Mouse (Mus musculus): Measurements from ENCODE around the gene Gm17949.

DNA sequence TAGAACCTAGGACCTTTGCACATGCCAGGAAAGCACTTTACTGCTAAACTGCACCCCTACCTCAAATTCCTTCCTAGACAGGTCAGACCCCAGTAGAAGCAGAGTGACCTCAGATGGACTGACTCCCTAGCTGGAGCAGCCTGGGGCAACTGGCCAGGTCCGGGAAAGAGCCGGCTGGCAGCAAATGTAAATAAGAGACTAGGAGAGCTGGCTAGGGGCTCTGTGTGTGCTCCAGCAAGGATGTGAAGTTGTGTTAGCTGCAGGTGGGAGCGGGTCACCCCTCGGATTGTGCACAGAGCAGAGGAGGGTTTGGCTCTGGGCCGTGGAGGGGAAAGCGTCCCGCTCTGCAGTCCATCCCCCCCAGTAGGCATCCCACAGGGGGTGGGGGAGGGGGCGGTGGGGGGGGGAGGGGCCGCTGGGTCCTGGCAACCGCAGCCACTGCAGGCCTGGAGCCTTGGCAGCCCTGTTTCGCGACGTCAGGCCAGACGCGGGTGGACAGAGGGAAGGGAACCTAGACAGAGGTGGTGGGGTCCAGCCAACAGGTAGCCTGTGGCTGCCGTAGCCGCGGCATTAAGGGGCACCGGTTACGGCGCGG lies 47.7 kb downstream of the Gm17949 start, which contains the start of gene Crb3:
- TF ChIP-seq CTCF (IDR thresholded peaks at IDR 0.05; ENCODE audit: low read depth) (no peak), EP300 (IDR thresholded peaks at IDR 0.05; ENCODE audit: low read depth) (no peak)

Data from heart, postnatal 0 days (tissue).